Mouse (Mus musculus): ENCODE measurements around the gene Pold4.

The Pold4 gene

GRCm38 (mm10) chr19:4203604-4204326 is 27.9 kb upstream of the Pold4 start:
- no peak for DNase-seq (ENCODE audit: low spot score in 2 of 2)

- DNase-seq (ENCODE audit: low spot score in 2 of 2): no peak
These were observed 26.8 kb upstream of the Pold4 start for GRCm38 (mm10) chr19:4204889-4205288.

- peak; percentile 66 to 80 for DNase-seq (ENCODE audit: low spot score in 2 of 2)
These were observed 24.7 kb upstream of the Pold4 start for GRCm38 (mm10) chr19:4206971-4207370.

GRCm38 (mm10) chr19:4208563-4208962 is 23.1 kb upstream of the Pold4 start:
- no peak for DNase-seq (ENCODE audit: low spot score in 2 of 2)

GRCm38 (mm10) chr19:4211891-4212588 is 19.7 kb upstream of the Pold4 start:
- no peak for DNase-seq (ENCODE audit: low spot score in 2 of 2)

GRCm38 (mm10) chr19:4213524-4213974 is 18.1 kb upstream of the Pold4 start:
- no peak for DNase-seq (ENCODE audit: low spot score in 2 of 2)

- DNase-seq (ENCODE audit: low spot score in 2 of 2): peak; percentile 53 to 71
These were observed 17.5 kb upstream of the Pold4 start, which contains the start of the genes Clcf1 and AC109138.7 for GRCm38 (mm10) chr19:4214071-4214770. Gene Clcf1 (plus strand): TSS chr19:4214238. Gene AC109138.7 (plus strand): TSS chr19:4214357.

- DNase-seq (ENCODE audit: low spot score in 2 of 2): no peak
These were observed 16.8 kb upstream of the Pold4 start for GRCm38 (mm10) chr19:4214771-4215450.

GRCm38 (mm10) chr19:4215451-4215840 is 16.3 kb upstream of the Pold4 start:
- DNase-seq (ENCODE audit: low spot score in 2 of 2): no peak

GRCm38 (mm10) chr19:4216041-4216685 is 15.5 kb upstream of the Pold4 start:
- no peak for DNase-seq (ENCODE audit: low spot score in 2 of 2)

- DNase-seq (ENCODE audit: low spot score in 2 of 2): no peak
These were observed 14.6 kb upstream of the Pold4 start for GRCm38 (mm10) chr19:4217140-4217539.

- DNase-seq (ENCODE audit: low spot score in 2 of 2): no peak
These were observed 13.8 kb upstream of the Pold4 start for GRCm38 (mm10) chr19:4217855-4218254.

GRCm38 (mm10) chr19:4218293-4218692 is 13.4 kb upstream of the Pold4 start:
- no peak for DNase-seq (ENCODE audit: low spot score in 2 of 2)

- no peak for DNase-seq (ENCODE audit: low spot score in 2 of 2)
These were observed 12.9 kb upstream of the Pold4 start for GRCm38 (mm10) chr19:4218784-4219183.

- no peak for DNase-seq (ENCODE audit: low spot score in 2 of 2)
These were observed 11.8 kb upstream of the Pold4 start for GRCm38 (mm10) chr19:4219943-4220342.

GRCm38 (mm10) chr19:4220416-4220815 is 11.3 kb upstream of the Pold4 start:
- no peak for DNase-seq (ENCODE audit: low spot score in 2 of 2)

- peak; percentile 58 to 71 for DNase-seq (ENCODE audit: low spot score in 2 of 2)
These were observed 10.5 kb upstream of the Pold4 start for GRCm38 (mm10) chr19:4220957-4221743.

- no peak for DNase-seq (ENCODE audit: low spot score in 2 of 2)
These were observed 9.5 kb upstream of the Pold4 start for GRCm38 (mm10) chr19:4222165-4222564.

- DNase-seq (ENCODE audit: low spot score in 2 of 2): no peak
These were observed 4.9 kb upstream of the Pold4 start for GRCm38 (mm10) chr19:4226779-4227178.

GRCm38 (mm10) chr19:4227446-4227845 is 4.3 kb upstream of the Pold4 start:
- no peak for DNase-seq (ENCODE audit: low spot score in 2 of 2)
